Mouse (Mus musculus) megakaryocyte, embryonic 14.5 days (primary cell): ENCODE measurements around the gene Gnat2.

Experiments used
- FLI1 ChIP-seq: IDR thresholded peaks from 2 replicates; pipeline ENCODE4 v1.6.1; 2012; ENCODE audit warnings: low read length, inconsistent platforms, mixed read lengths
- GATA1 ChIP-seq: IDR thresholded peaks from 3 replicates; pipeline ENCODE4 v1.6.1; 2012; ENCODE audit warnings: mixed read lengths, low read length, inconsistent platforms, borderline replicate concordance

DNA sequence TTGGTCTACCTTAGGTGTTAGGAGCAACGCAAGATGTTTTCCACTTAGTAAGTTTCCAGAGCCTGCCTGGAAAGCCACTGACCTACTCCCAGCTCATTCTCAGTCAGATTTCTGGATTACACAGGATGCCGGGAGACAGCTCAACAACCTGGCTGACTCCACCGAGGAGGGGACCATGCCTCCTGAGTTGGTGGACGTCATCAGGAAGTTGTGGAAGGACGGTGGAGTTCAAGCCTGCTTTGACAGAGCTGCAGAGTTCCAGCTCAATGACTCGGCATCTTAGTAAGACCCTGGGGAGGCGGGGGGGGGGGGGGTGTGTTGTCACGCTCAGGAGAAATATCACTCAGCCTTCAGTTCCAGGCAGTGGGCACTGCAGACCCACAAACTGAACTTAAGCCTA lies 3.6 kb downstream of the Gnat2 start:
- no peak for TF ChIP-seq GATA1
- TF ChIP-seq FLI1, result no peak
